Mouse (Mus musculus): ENCODE measurements around the gene Evi2b.

Evi2b gene

GRCm38 (mm10) chr11:79521930-79522329, 1.6 kb downstream of the Evi2b start:
- DNase-seq (ENCODE audit: low spot score), result no peak

GRCm38 (mm10) chr11:79520772-79521171, 2.8 kb downstream of the Evi2b start:
- DNase-seq (ENCODE audit: low spot score), result no peak

- DNase-seq (ENCODE audit: low spot score), result no peak
Observed at GRCm38 (mm10) chr11:79519878-79520291, 3.7 kb downstream of the Evi2b start.

- DNase-seq (ENCODE audit: low spot score), result no peak
Observed at GRCm38 (mm10) chr11:79519299-79519698, 4.3 kb downstream of the Evi2b start.

- DNase-seq (ENCODE audit: low spot score), result no peak
Observed at GRCm38 (mm10) chr11:79515798-79516197, 7.8 kb downstream of the Evi2b start.

- no peak for DNase-seq (ENCODE audit: low spot score)
Observed at GRCm38 (mm10) chr11:79515331-79515730, 8.2 kb downstream of the Evi2b start.

- DNase-seq (ENCODE audit: low spot score), result no peak
Observed at GRCm38 (mm10) chr11:79511970-79512369, 11.6 kb downstream of the Evi2b start.

GRCm38 (mm10) chr11:79504506-79504905, 19.1 kb downstream of the Evi2b start:
- no peak for DNase-seq (ENCODE audit: low spot score)

GRCm38 (mm10) chr11:79503845-79504244, 19.7 kb downstream of the Evi2b start, which contains the start of gene Omg:
Gene Omg (minus strand): TSS chr11:79504084.
- no peak for DNase-seq (ENCODE audit: low spot score)

GRCm38 (mm10) chr11:79502917-79503316, 20.6 kb downstream of the Evi2b start:
- no peak for DNase-seq (ENCODE audit: low spot score)

- DNase-seq (ENCODE audit: low spot score), result no peak
Observed at GRCm38 (mm10) chr11:79494976-79495800, 28.4 kb downstream of the Evi2b start.

- no peak for DNase-seq (ENCODE audit: low spot score)
Observed at GRCm38 (mm10) chr11:79484721-79485120, 38.8 kb downstream of the Evi2b start.

GRCm38 (mm10) chr11:79483876-79484528, 39.6 kb downstream of the Evi2b start:
- no peak for DNase-seq (ENCODE audit: low spot score)

- DNase-seq (ENCODE audit: low spot score), result no peak
Observed at GRCm38 (mm10) chr11:79483392-79483791, 40.2 kb downstream of the Evi2b start.

- DNase-seq (ENCODE audit: low spot score), result no peak
Observed at GRCm38 (mm10) chr11:79468097-79468496, 55.5 kb downstream of the Evi2b start.

All from ovary, postnatal 14 days (tissue).